Mouse (Mus musculus) liver, embryonic 16.5 days (tissue): ENCODE data around the gene Slc38a4. TPM values are rescaled to one million over a fixed set of nuclear protein-coding genes. Genes with fewer than 3 reads are reported as not detected.

Experiments used
- ATAC-seq: fragments of 200-750 bp; cut with Nextera tagmentation; 2 replicates; pipeline ENCODE4 v1.8.0; 2017; ENCODE audit warnings: low read depth, mild to moderate bottlenecking, moderate number of reproducible peaks, moderate library complexity
- H3K27ac ChIP-seq: fragments of 300-500 bp; sonication (generic); 2 replicates; pipeline ENCODE4 v1.5.1; 2014; ENCODE audit warnings: mild to moderate bottlenecking, low read length
- H3K27me3 ChIP-seq: fragments of 300-500 bp; sonication (generic); 2 replicates; pipeline ENCODE4 v1.6.1; 2014; ENCODE audit warnings: low read depth, low read length, mixed read lengths; ENCODE audit not compliant: control insufficient read depth, insufficient read depth
- H3K36me3 ChIP-seq: fragments of 300-500 bp; sonication (generic); 2 replicates; pipeline ENCODE4 v1.6.1; 2014; ENCODE audit warnings: mild to moderate bottlenecking; ENCODE audit not compliant: control insufficient read depth, insufficient read depth
- H3K4me1 ChIP-seq: fragments of 300-500 bp; sonication (generic); 2 replicates; pipeline ENCODE4 v1.6.1; 2014; ENCODE audit warnings: low read depth, low read length, mixed read lengths; ENCODE audit not compliant: control insufficient read depth
- H3K4me2 ChIP-seq: fragments of 300-500 bp; sonication (generic); 2 replicates; pipeline ENCODE4 v1.6.1; 2014; ENCODE audit warnings: low read depth, low read length, mixed read lengths
- H3K4me3 ChIP-seq: fragments of 300-500 bp; sonication (generic); 2 replicates; pipeline ENCODE4 v1.5.1; 2014; ENCODE audit warnings: low read depth, mild to moderate bottlenecking, low read length
- H3K9ac ChIP-seq: fragments of 300-500 bp; sonication (generic); 2 replicates; pipeline ENCODE4 v1.6.1; 2014; ENCODE audit warnings: low read depth, low read length
- H3K9me3 ChIP-seq: fragments of 300-500 bp; sonication (generic); replicated peaks from 2 replicates; pipeline ENCODE4 v1.6.1; 2016; ENCODE audit warnings: low read length; ENCODE audit not compliant: control insufficient read depth
- WGBS: fragments of 180-500 bp; shearing (Covaris S2); extraction: QIAGEN DNeasy Blood & Tissue Kit; methylation state at CpG from one replicate; pipeline ENCODE4 v1.1.7; 2014; ENCODE audit not compliant: insufficient replicate concordance; 5-methylcytosine and 5-hydroxymethylcytosine counted together
- polyA plus RNA-seq: library from polyadenylated mRNA; unstranded; fragments of >200 nt; fragmentation: Nextera tagmentation; extraction: Ambion mirVana; gene quantifications from 2 replicates; pipeline ENCODE4 v1.2.1, GENCODE M21; 2015

Gene Slc38a4
- polyA plus RNA-seq, 1 experiment from 2014 or later = 83.8 TPM

- H3K4me2 ChIP-seq = no peak overlapping the region
- H3K27ac ChIP-seq = no peak overlapping the region
- 92% methylated on average over 4 of the region's 4 CpGs for WGBS
Measured at GRCm38 (mm10) chr15:96973370-96973769, 82.4 kb downstream of the Slc38a4 start.

DNA sequence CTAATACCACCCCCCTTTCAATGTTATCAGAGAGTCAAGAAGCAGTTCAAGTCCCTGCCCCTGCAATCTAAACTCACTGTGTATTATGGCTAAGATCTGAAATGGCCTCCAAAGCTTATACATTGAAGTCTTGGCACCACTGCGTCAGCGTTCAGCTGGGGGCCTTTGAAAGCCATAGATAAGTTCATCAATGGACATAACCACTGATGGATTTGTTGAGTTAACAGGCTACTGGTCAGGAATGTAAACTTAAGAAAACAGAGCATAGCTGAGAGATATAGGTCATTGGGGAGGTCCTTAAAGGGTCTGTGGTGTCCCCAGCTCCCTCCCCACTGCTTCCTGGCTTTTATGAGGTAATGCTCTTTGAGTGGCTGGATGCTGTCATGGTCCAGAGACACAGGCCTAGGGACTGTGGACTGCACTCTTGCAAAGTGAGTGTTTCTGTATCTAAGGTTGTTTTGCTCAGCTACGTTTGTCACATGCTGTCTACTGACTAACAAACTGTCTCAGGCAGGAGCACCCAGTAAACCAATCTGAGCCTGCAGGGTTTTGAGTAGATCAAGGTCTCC lies 83.0 kb downstream of the Slc38a4 start:
- Histone ChIP-seq H3K27ac (no peak overlapping the region), H3K36me3 (no peaks in the 10 kb centered on the region), H3K9ac (no peak overlapping the region), H3K9me3 (no peaks in the 10 kb centered on the region), H3K4me2 (no peak overlapping the region), H3K4me3 (no peak overlapping the region), H3K4me1 (no peaks in the 10 kb centered on the region), H3K27me3 (no peaks in the 10 kb centered on the region)
- no peak for ATAC-seq
- WGBS = 70% methylated on average over 3 of the region's 3 CpGs

More at GRCm38 (mm10) chr15:96973370-96973769, 82.4 kb downstream of the Slc38a4 start:
- H3K9ac ChIP-seq = no peak overlapping the region
- H3K4me1 ChIP-seq = no peaks in the 10 kb centered on the region
- H3K4me3 ChIP-seq = no peak overlapping the region
- H3K27me3 ChIP-seq = no peaks in the 10 kb centered on the region
- H3K9me3 ChIP-seq = no peaks in the 10 kb centered on the region
- no peak for ATAC-seq
- no peaks in the 10 kb centered on the region for H3K36me3 ChIP-seq

- H3K4me3 ChIP-seq = no peak overlapping the region
- ATAC-seq = no peak
Measured at GRCm38 (mm10) chr15:96971906-96972305, 83.8 kb downstream of the Slc38a4 start.

DNA sequence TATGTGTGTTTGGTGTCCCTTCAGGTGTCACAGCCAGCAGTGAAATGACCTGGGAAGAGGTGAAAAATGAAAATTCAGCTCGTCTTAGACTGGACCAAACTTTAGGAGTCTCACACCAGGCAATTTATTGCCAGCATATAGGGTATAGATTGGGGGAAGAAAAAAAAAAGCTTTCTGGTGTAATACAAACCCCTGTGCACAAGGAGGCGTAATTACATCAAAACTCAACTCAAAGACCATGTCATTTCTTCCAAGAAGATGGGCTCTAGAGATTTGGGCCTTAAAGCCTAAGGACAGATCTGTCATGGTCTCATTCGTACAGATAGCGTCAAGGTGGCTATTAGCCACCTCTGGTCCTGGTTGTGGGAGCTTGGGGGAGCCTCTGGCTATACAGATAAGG lies 86.0 kb downstream of the Slc38a4 start:
- WGBS = 32% methylated on average over 4 of the region's 4 CpGs

More at GRCm38 (mm10) chr15:96971906-96972305, 83.8 kb downstream of the Slc38a4 start:
- no peaks in the 10 kb centered on the region for H3K4me1 ChIP-seq
- no peak overlapping the region for H3K27ac ChIP-seq
- 71% methylated on average over 9 of the region's 9 CpGs for WGBS
- H3K9ac ChIP-seq = no peak overlapping the region
- H3K27me3 ChIP-seq = no peaks in the 10 kb centered on the region
- no peaks in the 10 kb centered on the region for H3K36me3 ChIP-seq
- no peak overlapping the region for H3K4me2 ChIP-seq
- no peaks in the 10 kb centered on the region for H3K9me3 ChIP-seq

GRCm38 (mm10) chr15:96968741-96969140 lies 87.0 kb downstream of the Slc38a4 start:
- H3K4me3 ChIP-seq = no peak overlapping the region
- WGBS = 75% methylated on average over 11 of the region's 11 CpGs
- ATAC-seq = no peak

More for the DNA sequence above, 86.0 kb downstream of the Slc38a4 start:
- Histone ChIP-seq H3K4me2 (no peak overlapping the region), H3K4me3 (no peak overlapping the region), H3K36me3 (no peaks in the 10 kb centered on the region), H3K4me1 (no peaks in the 10 kb centered on the region), H3K9ac (no peak overlapping the region), H3K9me3 (no peaks in the 10 kb centered on the region), H3K27ac (no peak overlapping the region), H3K27me3 (no peaks in the 10 kb centered on the region)
- ATAC-seq = no peak

GRCm38 (mm10) chr15:96966326-96966725 lies 89.4 kb downstream of the Slc38a4 start:
- H3K4me2 ChIP-seq = no peak overlapping the region
- H3K4me3 ChIP-seq = no peak overlapping the region
- WGBS = 52% methylated on average over 3 of the region's 3 CpGs
- H3K36me3 ChIP-seq = no peaks in the 10 kb centered on the region
- H3K27me3 ChIP-seq = no peaks in the 10 kb centered on the region
- H3K4me1 ChIP-seq = no peaks in the 10 kb centered on the region
- ATAC-seq = no peak
- no peaks in the 10 kb centered on the region for H3K9me3 ChIP-seq
- H3K27ac ChIP-seq = no peak overlapping the region
- no peak overlapping the region for H3K9ac ChIP-seq

More at GRCm38 (mm10) chr15:96968741-96969140, 87.0 kb downstream of the Slc38a4 start:
- Histone ChIP-seq H3K36me3 (no peaks in the 10 kb centered on the region), H3K27me3 (no peaks in the 10 kb centered on the region), H3K9ac (no peak overlapping the region), H3K4me2 (no peak overlapping the region), H3K9me3 (no peaks in the 10 kb centered on the region), H3K4me1 (no peaks in the 10 kb centered on the region), H3K27ac (no peak overlapping the region)

DNA sequence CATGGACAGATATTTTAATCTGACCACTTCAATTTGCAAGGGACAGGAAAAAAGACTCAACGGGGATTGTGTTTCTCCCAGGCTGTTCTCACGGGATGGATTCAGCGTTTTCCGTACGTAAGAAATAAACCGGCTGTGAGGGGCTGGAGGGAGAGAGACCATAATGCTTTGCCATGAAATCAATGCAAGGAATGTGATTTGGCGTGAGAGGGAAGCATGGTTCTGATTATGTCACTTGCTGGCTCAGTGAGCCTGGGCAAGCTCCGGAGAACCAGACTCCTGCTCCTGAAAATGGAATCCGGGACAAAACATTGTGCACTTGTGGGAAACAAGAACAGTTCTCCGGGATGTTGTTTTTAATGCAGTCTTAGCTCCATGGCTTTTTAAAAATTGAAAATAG lies 92.0 kb downstream of the Slc38a4 start:
- Histone ChIP-seq H3K27ac (no peak overlapping the region), H3K27me3 (no peaks in the 10 kb centered on the region), H3K9ac (no peak overlapping the region), H3K36me3 (no peaks in the 10 kb centered on the region), H3K4me1 (no peaks in the 10 kb centered on the region), H3K9me3 (no peaks in the 10 kb centered on the region), H3K4me2 (no peak overlapping the region), H3K4me3 (no peak overlapping the region)
- ATAC-seq = no peak
- 77% methylated on average over 10 of the region's 10 CpGs for WGBS

GRCm38 (mm10) chr15:96963318-96963717 lies 92.4 kb downstream of the Slc38a4 start:
- Histone ChIP-seq H3K4me1 (no peaks in the 10 kb centered on the region), H3K9ac (no peak overlapping the region), H3K4me3 (no peak overlapping the region), H3K27ac (no peak overlapping the region), H3K27me3 (no peaks in the 10 kb centered on the region), H3K4me2 (no peak overlapping the region), H3K36me3 (no peaks in the 10 kb centered on the region), H3K9me3 (no peaks in the 10 kb centered on the region)
- no peak for ATAC-seq
- 65% methylated on average over 8 of the region's 8 CpGs for WGBS

GRCm38 (mm10) chr15:96960343-96960742 lies 95.4 kb downstream of the Slc38a4 start:
- H3K4me2 ChIP-seq = no peak overlapping the region
- 80% methylated on average over 11 of the region's 11 CpGs for WGBS
- ATAC-seq = no peak
- H3K9ac ChIP-seq = no peak overlapping the region
- H3K9me3 ChIP-seq = no peaks in the 10 kb centered on the region
- H3K27me3 ChIP-seq = no peaks in the 10 kb centered on the region
- no peak overlapping the region for H3K27ac ChIP-seq
- H3K4me3 ChIP-seq = no peak overlapping the region
- no peaks in the 10 kb centered on the region for H3K36me3 ChIP-seq
- no peaks in the 10 kb centered on the region for H3K4me1 ChIP-seq
